7 mouse cellular contexts compared by ENCODE assay signal in the genomic region with DNA sequence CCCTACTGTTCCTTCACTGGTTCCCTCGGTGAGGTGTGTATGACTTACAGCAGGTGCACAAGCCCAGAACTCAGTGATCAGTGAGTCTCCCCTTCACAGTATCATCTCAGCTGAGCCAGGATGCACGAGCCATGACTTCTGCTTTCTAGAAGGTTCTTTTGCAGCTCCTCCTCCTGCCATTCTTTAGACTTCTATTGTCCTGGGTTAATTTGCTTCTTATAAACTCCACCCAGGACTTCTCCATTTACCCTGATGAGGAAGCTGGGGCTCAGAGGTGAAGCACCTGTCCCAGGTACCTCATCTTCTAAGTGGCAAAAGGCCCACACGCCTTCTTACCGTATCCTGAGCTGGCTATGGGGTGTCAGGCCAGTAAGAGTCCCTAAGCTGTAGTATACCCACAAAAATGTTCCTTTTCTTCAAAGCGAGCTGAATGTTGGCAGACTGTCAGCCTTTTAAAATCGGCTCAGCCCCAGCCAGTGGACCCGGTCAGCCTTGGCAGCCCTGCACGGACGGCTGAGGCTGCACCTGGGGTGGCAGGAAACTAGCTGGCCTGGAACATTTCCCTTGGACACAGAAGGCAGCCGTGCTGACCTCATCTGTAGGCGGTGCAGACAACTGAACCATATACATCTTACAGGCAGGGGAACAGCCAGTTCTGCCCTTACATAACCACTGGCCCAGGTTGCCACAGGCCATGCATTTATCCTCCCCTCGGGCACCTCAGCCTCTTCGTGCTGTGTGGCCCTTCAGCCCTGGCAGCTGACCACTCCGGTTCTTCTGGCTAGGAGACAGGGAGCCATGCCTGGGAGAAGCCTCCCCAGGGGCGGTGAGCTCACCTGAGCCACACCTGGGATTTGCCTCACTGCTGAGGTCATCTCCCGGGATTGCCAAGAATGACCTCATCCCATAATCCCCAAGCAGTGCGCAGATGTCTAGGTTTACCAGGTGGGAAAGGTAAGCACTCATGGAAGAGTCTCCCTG. TPM values are rescaled to one million over a fixed set of nuclear protein-coding genes. Genes with fewer than 3 reads are reported as not detected.
DNase-seq lines count a peak whose midpoint lies in the region; ATAC-seq and TF ChIP-seq lines count a peak whose summit lies in the region.

No protein-coding gene starts in this region.

- no peaks in the 10 kb centered on the region for H3K9me3 ChIP-seq in kidney, embryonic 15.5 days (replicated peaks)

- H3K4me1 ChIP-seq in kidney, embryonic 15.5 days, result peaks cover 14% of the 10 kb centered on the region
- H3K4me1 ChIP-seq in olfactory bulb, adult 2 months (ENCODE audit: control insufficient read depth, insufficient read depth, low read length), result peaks cover 24% of the 10 kb centered on the region

- H3K27ac ChIP-seq in kidney, embryonic 15.5 days, result peak overlapping the region; percentile 71
- H3K27ac ChIP-seq in olfactory bulb, adult 2 months (ENCODE audit: insufficient read depth, low read depth, low read length), result peak overlapping the region; percentile 60

- no peak for TF ChIP-seq POLR2A in olfactory bulb, adult 2 months (IDR thresholded peaks at IDR 0.05; ENCODE audit: insufficient read depth, low read depth, low read length)

- no peaks in the 10 kb centered on the region for H3K27me3 ChIP-seq in kidney, embryonic 15.5 days

- no peak overlapping the region for H3K4me3 ChIP-seq in kidney, embryonic 15.5 days (replicated peaks)
- H3K4me3 ChIP-seq in olfactory bulb, adult 2 months (ENCODE audit: insufficient read depth, low read depth, low read length), result no peak overlapping the region

- peak; percentile 64 to 65 for DNase-seq in right cerebral cortex, postnatal 10 days (ENCODE audit: low spot score in 2 of 2)
- DNase-seq in right cerebral cortex, adult 2 months (ENCODE audit: low spot score in 2 of 2), result no peak
- DNase-seq in cerebellum, adult 11-12 months, result peak; percentile 95
- peak; percentile 67 for DNase-seq in gastrocnemius, postnatal 14 days
- DNase-seq in right cerebral cortex, postnatal 25 days, result no peak

- TF ChIP-seq CTCF in olfactory bulb, adult 2 months (IDR thresholded peaks at IDR 0.05; ENCODE audit: insufficient read depth, low read depth, low read length), result no peak

- no peak overlapping the region for H3K4me2 ChIP-seq in kidney, embryonic 15.5 days

- H3K36me3 ChIP-seq in kidney, embryonic 15.5 days, result peaks cover 70% of the 10 kb centered on the region

- intact Hi-C loops in gastrocnemius, postnatal 14 days (cut with DNase I; ENCODE audit: low total_unique reads), result no loop called here

- no peak overlapping the region for H3K9ac ChIP-seq in kidney, embryonic 15.5 days

- ATAC-seq in kidney, embryonic 15.5 days (replicated peaks; ENCODE audit: low FRiP score), result peak; percentile 84

- 65% methylated on average over 17 of the region's 17 CpGs for WGBS in kidney, embryonic 15.5 days
- 46% methylated on average over 17 of the region's 17 CpGs for WGBS in olfactory bulb, adult 2 months

RNA-seq across cellular contexts. Expression of a gene that starts 42.0 kb away (rescaled TPM):
- 10 to 100 TPM; 37.4 to 40.8 TPM for total RNA-seq in gastrocnemius, postnatal 14 days (2021)
- 211 and 224 TPM in 2 replicates for polyA plus RNA-seq in kidney, embryonic 15.5 days (2015; fragmentation: Nextera tagmentation; extraction: Ambion mirVana)
- polyA plus RNA-seq in olfactory bulb, adult 2 months (2012; ENCODE audit: insufficient read depth, insufficient read length, low replicate concordance, missing spikeins), result not detected in 2 replicates

RNA-seq across cellular contexts. Expression of a gene that starts 59.1 kb away (rescaled TPM):
- 10 to 100 TPM; 30.8 to 77.9 TPM for total RNA-seq in gastrocnemius, postnatal 14 days (2021)
- 23.1 and 24.8 TPM in 2 replicates for polyA plus RNA-seq in kidney, embryonic 15.5 days (2015; fragmentation: Nextera tagmentation; extraction: Ambion mirVana)
- polyA plus RNA-seq in olfactory bulb, adult 2 months (2012; ENCODE audit: insufficient read depth, insufficient read length, low replicate concordance, missing spikeins), result not detected in 2 replicates

RNA-seq across cellular contexts. Expression of a gene that starts 59.8 kb away (rescaled TPM):
- total RNA-seq in gastrocnemius, postnatal 14 days (2021), result 10 to 100 TPM; 71.4 to 87.7 TPM
- 124 and 131 TPM in 2 replicates for polyA plus RNA-seq in kidney, embryonic 15.5 days (2015; fragmentation: Nextera tagmentation; extraction: Ambion mirVana)
- not detected in 2 replicates for polyA plus RNA-seq in olfactory bulb, adult 2 months (2012; ENCODE audit: insufficient read depth, insufficient read length, low replicate concordance, missing spikeins)

Comparison
In these comparisons a context has a peak if more than half of its experiments do, and no peak if none do; other contexts are left out.
1. DNase-seq: peak in right cerebral cortex, postnatal 10 days (2 of 2), cerebellum, adult 11-12 months (single experiment) and gastrocnemius, postnatal 14 days (single experiment); none in right cerebral cortex, adult 2 months (0 of 2) and right cerebral cortex, postnatal 25 days (single experiment).
2. RNA of a gene that starts 59.1 kb away (polyA plus RNA-seq): 23.1 to 24.8 TPM in kidney, embryonic 15.5 days; not detected in olfactory bulb, adult 2 months; every median in the first group is over 10 times any median in the second.